Mouse (Mus musculus) forebrain, embryonic 15.5 days (tissue): Measurements from ENCODE around the gene Rnls. TPM values are rescaled to one million over a fixed set of nuclear protein-coding genes. Genes with fewer than 3 reads are reported as not detected.
A peak's percentile ranks its signal among the peaks of the same experiment; 100 is the strongest.
"Not testable (repeated sequence)": the region's sequence is repeated elsewhere in the genome, so short reads cannot be mapped to it uniquely, and the experiment has no call there.

ENCODE experiments used
- ATAC-seq: fragments of 200-750 bp; cut with Nextera tagmentation; replicated peaks from 2 replicates; pipeline ENCODE4 v1.8.0; 2017; ENCODE audit warnings: mild to moderate bottlenecking, moderate TSS enrichment, moderate library complexity
- H3K27ac ChIP-seq: fragments of 300-500 bp; sonication (generic); replicated peaks from 2 replicates; pipeline ENCODE4 v1.5.1; 2015; ENCODE audit warnings: mild to moderate bottlenecking, inconsistent platforms
- H3K27me3 ChIP-seq: fragments of 300-500 bp; sonication (generic); 2 replicates; pipeline ENCODE4 v1.6.1; 2015; ENCODE audit warnings: inconsistent platforms
- H3K36me3 ChIP-seq: fragments of 300-500 bp; sonication (generic); 2 replicates; pipeline ENCODE4 v1.6.1; 2015; ENCODE audit warnings: mild to moderate bottlenecking, inconsistent platforms
- H3K4me1 ChIP-seq: fragments of 300-500 bp; sonication (generic); 2 replicates; pipeline ENCODE4 v1.6.1; 2015; ENCODE audit warnings: inconsistent platforms
- H3K4me2 ChIP-seq: fragments of 300-500 bp; sonication (generic); replicated peaks from 2 replicates; pipeline ENCODE4 v1.6.1; 2015; ENCODE audit warnings: mild to moderate bottlenecking, inconsistent platforms
- H3K4me3 ChIP-seq: fragments of 300-500 bp; sonication (generic); 2 replicates; pipeline ENCODE4 v1.5.1; 2015; ENCODE audit warnings: mild to moderate bottlenecking, inconsistent platforms
- H3K9ac ChIP-seq: fragments of 300-500 bp; sonication (generic); replicated peaks from 2 replicates; pipeline ENCODE4 v1.6.1; 2015; ENCODE audit warnings: mild to moderate bottlenecking, inconsistent platforms
- H3K9me3 ChIP-seq: fragments of 300-500 bp; sonication (generic); 2 replicates; pipeline ENCODE4 v1.6.1; 2016; ENCODE audit warnings: inconsistent platforms
- WGBS: fragments of 180-500 bp; shearing (Covaris S2); methylation state at CpG from one replicate; pipeline ENCODE4 v1.1.7; 2015; ENCODE audit warnings: mixed read lengths; 5-methylcytosine and 5-hydroxymethylcytosine counted together
- polyA plus RNA-seq: library from polyadenylated mRNA; unstranded; fragments of >200 nt; fragmentation: Nextera tagmentation; extraction: Ambion mirVana; gene quantifications from 2 replicates; pipeline ENCODE4 v1.2.1, GENCODE M21; 2015

Gene Rnls
- 7.7 and 8.4 TPM in 2 replicates for polyA plus RNA-seq

DNA sequence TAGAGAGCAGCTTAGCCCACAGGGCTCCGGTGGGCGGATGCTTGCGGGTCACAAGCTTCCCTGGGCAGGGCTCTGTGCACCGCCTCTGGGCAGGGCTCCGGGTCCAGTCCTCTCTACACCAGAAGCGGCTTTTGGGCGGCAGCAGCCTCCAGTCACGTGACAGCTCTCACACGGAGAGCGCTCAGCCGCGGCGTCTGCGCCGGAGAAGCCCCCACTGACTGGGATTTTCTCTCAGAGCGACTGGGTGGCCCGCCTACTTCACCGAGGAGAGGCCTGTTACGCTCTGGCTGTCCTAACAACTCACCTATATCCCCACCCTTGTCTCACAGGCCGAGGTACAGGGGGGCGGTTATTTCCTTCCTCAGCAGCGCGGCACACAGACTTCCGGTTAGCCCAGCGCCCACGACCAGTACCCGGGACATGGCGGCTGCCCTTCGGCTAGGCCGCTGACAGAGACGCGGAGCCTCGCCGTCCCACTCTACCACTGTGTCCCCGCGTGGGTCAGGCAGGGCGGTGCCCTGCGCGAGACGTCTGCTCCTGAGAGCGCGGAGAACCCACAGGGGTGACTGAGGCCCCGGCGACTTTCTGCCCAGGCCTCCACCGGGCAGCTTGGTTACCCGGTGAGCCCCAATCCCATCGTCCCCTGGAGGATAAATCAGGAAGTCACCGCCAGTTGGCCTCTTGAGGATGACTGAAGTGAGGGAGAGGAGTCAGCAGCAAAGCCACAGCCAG is at the start of gene Rnls:
TSS of gene Rnls (minus strand) at position 645 of the 732 bp plus-strand sequence.
- peak; percentile 99 for ATAC-seq
- Histone ChIP-seq H3K4me2 (peak within 1 kb of the TSS; percentile 84), H3K9ac (peak within 1 kb of the TSS; percentile 96), H3K27ac (peak within 1 kb of the TSS; percentile 92), H3K9me3 (no peaks in the 10 kb centered on the region; the same call in 1 of the 2 replicates), H3K4me3 (peak within 1 kb of the TSS; percentile 79), H3K4me1 (no peaks in the 10 kb centered on the region), H3K27me3 (no peaks in the 10 kb centered on the region), H3K36me3 (no peaks in the 10 kb centered on the region)
- WGBS = under 1% methylated on average over 48 of the region's 48 CpGs

DNA sequence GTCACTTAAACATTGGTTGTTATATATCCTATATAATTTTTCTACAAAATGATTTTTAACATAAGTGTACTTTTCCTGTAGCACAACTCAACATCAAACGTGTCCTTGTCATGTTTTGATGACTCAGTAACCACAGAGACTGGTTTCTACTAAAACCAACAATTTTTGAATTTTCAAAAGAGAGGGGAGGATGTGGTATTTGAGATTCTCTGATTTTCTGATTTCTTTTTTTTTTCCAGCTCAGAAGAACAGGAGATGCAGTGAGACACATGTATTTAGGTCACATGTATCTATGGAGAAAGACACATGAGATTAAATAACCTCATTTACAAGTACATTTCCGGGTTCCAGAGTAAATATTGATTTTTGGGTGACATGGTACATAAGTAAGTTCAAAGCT is 37.4 kb upstream of the Rnls start:
- no peak overlapping the region for H3K27ac ChIP-seq
- no peak overlapping the region for H3K4me3 ChIP-seq
- 55% methylated on average over 2 of the region's 2 CpGs for WGBS
- H3K4me1 ChIP-seq = no peaks in the 10 kb centered on the region
- no peak overlapping the region for H3K9ac ChIP-seq
- ATAC-seq = no peak
- H3K27me3 ChIP-seq = no peaks in the 10 kb centered on the region
- no peaks in the 10 kb centered on the region for H3K36me3 ChIP-seq
- no peaks in the 10 kb centered on the region for H3K9me3 ChIP-seq
- no peak overlapping the region for H3K4me2 ChIP-seq

GRCm38 (mm10) chr19:33419368-33419767 is 27.3 kb upstream of the Rnls start:
- H3K4me1 ChIP-seq, H3K9ac ChIP-seq, H3K27ac ChIP-seq, H3K36me3 ChIP-seq, H3K4me2 ChIP-seq, ATAC-seq, H3K9me3 ChIP-seq, H3K4me3 ChIP-seq, H3K27me3 ChIP-seq: not testable (repeated sequence)
- 87% methylated on average over 9 of the region's 9 CpGs for whole genome bisulfite sequencing

DNA sequence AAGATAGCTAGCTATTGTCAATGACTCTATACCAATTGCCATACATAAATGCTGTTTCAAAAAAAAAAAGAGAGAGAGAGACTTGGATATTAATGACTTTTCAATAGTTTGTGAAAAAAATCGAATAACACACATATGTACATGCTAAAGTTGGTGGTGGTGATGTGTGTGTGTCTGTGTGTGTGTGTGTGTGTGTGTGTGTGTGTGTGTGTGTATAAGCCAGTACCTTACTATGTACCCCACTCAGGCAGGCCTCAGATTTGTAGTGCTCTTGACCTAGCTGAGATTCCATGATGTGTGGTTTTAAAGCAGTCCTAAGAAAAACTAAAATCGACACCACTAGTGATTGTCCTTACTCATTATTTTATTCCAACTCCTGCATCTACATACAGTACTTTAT is 11.3 kb downstream of the Rnls start:
- H3K36me3 ChIP-seq = no peaks in the 10 kb centered on the region
- WGBS = 83% methylated on average over 2 of the region's 2 CpGs

GRCm38 (mm10) chr19:33380386-33380785 is 11.7 kb downstream of the Rnls start:
- Histone ChIP-seq H3K36me3 (no peaks in the 10 kb centered on the region), H3K9ac (no peak overlapping the region), H3K4me2 (no peak overlapping the region), H3K27ac (no peak overlapping the region), H3K27me3 (no peaks in the 10 kb centered on the region), H3K4me3 (no peak overlapping the region), H3K4me1 (no peaks in the 10 kb centered on the region), H3K9me3 (no peaks in the 10 kb centered on the region)
- peak; percentile 86 for ATAC-seq
- 9% methylated on average over 3 of the region's 3 CpGs for WGBS

More for the DNA sequence above, 11.3 kb downstream of the Rnls start:
- no peaks in the 10 kb centered on the region for H3K9me3 ChIP-seq
- no peaks in the 10 kb centered on the region for H3K27me3 ChIP-seq
- no peak overlapping the region for H3K4me3 ChIP-seq
- no peak overlapping the region for H3K27ac ChIP-seq
- no peaks in the 10 kb centered on the region for H3K4me1 ChIP-seq
- ATAC-seq = peak; percentile 48; the same call in 1 of the 2 replicates
- H3K4me2 ChIP-seq = no peak overlapping the region
- H3K9ac ChIP-seq = no peak overlapping the region

DNA sequence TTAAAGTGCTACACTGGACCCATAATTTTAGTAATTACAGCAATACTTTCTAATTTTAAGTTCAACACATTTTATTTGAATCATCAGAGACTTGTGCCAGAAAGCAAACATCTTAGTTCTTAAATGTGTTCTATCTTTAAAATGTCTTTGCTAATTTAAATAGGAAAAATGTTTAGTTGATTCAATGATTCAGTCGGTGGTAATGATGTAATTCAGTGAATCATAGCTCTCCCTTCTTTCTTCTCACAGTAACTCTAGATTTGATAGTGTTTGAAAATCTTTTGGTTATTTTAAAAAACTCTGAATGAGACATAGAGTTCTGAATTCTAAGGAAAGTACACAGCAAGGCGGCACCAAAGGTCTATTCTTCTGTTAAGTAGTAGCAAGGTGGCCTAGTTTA is 23.3 kb downstream of the Rnls start:
- Histone ChIP-seq H3K36me3 (no peaks in the 10 kb centered on the region), H3K4me1 (no peaks in the 10 kb centered on the region), H3K4me2 (no peak overlapping the region), H3K4me3 (no peak overlapping the region), H3K27ac (no peak overlapping the region), H3K9ac (no peak overlapping the region), H3K27me3 (no peaks in the 10 kb centered on the region), H3K9me3 (no peaks in the 10 kb centered on the region)
- WGBS = 82% methylated on average over 2 of the region's 2 CpGs
- ATAC-seq = no peak

GRCm38 (mm10) chr19:33366661-33367060 is 25.4 kb downstream of the Rnls start:
- peak; percentile 95 for ATAC-seq
- Histone ChIP-seq H3K36me3 (no peaks in the 10 kb centered on the region), H3K9me3 (no peaks in the 10 kb centered on the region), H3K9ac (no peak overlapping the region), H3K27ac (no peak overlapping the region), H3K4me2 (no peak overlapping the region), H3K4me1 (no peaks in the 10 kb centered on the region), H3K27me3 (no peaks in the 10 kb centered on the region), H3K4me3 (no peak overlapping the region)
- WGBS = 11% methylated on average over 3 of the region's 3 CpGs

DNA sequence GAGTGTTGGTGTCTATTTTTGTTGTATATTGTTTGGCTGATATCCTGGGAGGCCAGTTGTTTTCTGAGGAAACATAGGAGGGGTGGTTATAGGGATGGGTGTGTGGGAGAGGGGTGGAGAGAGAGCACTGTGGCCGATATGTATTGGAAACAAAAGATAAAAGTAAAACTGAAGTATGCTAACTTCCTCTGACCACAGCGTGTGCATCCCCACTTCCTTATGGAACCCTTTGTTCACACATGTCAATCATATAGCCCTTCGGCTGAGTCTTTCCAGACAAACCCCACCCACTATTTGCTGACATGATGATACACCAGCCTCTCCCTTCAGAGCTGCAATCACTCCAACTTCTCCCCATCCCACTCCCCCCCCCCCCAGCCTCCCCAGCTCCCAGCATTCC is 35.1 kb downstream of the Rnls start:
- 65% methylated on average over 3 of the region's 3 CpGs for WGBS
- Histone ChIP-seq H3K36me3 (no peaks in the 10 kb centered on the region), H3K9me3 (no peaks in the 10 kb centered on the region), H3K9ac (no peak overlapping the region), H3K4me1 (no peaks in the 10 kb centered on the region), H3K27ac (no peak overlapping the region), H3K4me3 (no peak overlapping the region), H3K4me2 (no peak overlapping the region), H3K27me3 (no peaks in the 10 kb centered on the region)
- no peak for ATAC-seq

DNA sequence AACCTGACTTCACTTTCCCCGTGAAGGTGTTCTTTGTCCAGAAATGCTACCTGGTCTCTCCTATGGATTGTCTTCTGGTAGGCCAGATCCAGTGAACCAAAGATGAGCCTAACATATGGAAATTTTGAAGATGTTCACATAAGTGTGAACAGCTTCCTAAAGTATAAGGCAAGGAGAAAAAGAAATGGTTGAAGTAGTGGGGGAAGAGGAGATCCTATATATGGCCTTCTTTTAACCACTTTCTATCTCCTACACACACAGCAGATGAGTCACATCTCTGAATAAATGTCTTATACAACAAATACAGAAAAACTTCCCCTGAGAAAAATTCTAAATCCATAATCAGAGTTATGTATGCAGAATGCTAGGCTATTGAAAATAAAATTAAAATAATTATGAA is 52.0 kb downstream of the Rnls start:
- 91% methylated on average over 1 of the region's 1 CpGs for WGBS
- Histone ChIP-seq H3K4me3 (no peak overlapping the region), H3K9ac (no peak overlapping the region), H3K4me1 (no peaks in the 10 kb centered on the region), H3K36me3 (no peaks in the 10 kb centered on the region), H3K9me3 (no peaks in the 10 kb centered on the region), H3K27me3 (no peaks in the 10 kb centered on the region), H3K4me2 (no peak overlapping the region), H3K27ac (no peak overlapping the region)
- no peak for ATAC-seq

DNA sequence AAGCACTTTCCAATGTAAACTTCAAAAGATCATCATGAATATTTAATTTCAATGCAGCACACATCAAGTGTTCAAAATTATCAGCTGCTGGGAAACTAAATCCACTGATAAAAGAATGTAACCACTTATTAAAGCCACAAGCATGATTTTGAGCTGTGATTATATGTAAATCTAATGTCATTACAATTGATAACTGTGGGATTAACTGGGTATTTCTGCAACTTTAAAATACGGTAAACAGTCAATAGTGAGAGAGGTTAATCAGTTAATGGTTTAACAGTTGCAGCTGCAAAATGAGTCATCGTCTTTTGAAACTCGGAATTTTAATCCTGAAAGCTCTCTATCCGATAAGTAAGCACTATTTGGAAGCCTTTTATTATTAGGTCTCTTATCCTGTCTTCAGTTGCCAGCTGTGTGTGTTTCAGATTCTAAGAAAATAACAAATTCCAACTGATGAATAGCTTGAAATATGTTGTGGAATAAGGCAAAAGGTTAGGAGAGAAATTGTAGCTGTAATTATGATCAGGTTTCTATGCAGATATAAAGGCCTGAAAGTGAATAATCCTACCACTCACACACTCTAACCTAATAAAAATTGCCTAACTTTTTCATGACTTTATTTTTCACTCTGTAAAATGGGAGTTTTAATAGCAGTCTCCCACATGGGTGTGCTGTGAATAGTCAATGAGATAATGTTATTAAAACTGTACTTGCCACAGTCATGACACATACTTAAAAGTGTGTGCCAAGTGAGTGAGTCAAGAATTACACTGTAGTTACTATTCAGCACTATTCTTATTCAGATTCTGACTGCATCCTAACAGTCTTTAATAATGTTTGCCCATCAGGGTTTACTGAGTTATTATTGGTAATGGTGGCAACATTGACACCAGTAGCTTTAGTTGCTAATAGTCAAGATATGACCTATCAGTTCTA is 65.1 kb downstream of the Rnls start:
- no peaks in the 10 kb centered on the region for H3K27me3 ChIP-seq
- 33% methylated on average over 4 of the region's 4 CpGs for WGBS
- no peak overlapping the region for H3K4me2 ChIP-seq
- ATAC-seq = peak; percentile 57; the same call in 1 of the 2 replicates
- H3K4me3 ChIP-seq = no peak overlapping the region
- no peaks in the 10 kb centered on the region for H3K9me3 ChIP-seq
- no peaks in the 10 kb centered on the region for H3K36me3 ChIP-seq
- no peak overlapping the region for H3K9ac ChIP-seq
- no peak overlapping the region for H3K27ac ChIP-seq
- H3K4me1 ChIP-seq = no peaks in the 10 kb centered on the region

DNA sequence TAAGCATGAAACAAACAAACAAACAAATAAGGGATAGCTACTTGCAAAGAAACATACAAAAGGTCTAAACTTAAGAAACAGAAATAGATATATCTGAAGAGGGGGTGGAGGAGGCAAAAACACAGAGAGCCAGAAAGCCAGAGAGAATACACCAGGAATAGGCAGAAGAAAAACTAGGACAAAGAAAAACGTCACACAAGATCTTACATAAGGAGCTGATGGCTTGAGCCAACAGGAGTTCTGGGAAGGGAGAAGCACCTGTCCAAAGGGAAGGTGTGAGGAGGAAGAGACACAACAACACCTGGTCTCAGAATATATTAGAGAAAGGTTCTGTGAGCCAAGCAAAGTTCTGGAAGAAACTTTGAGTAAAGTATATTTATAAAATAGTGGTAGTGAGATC is 73.3 kb downstream of the Rnls start:
- H3K27me3 ChIP-seq = no peaks in the 10 kb centered on the region
- H3K36me3 ChIP-seq = no peaks in the 10 kb centered on the region
- WGBS = 44% methylated on average over 1 of the region's 1 CpGs
- H3K4me3 ChIP-seq = no peak overlapping the region
- no peak overlapping the region for H3K27ac ChIP-seq
- ATAC-seq = no peak
- no peaks in the 10 kb centered on the region for H3K4me1 ChIP-seq
- H3K9me3 ChIP-seq = no peaks in the 10 kb centered on the region
- no peak overlapping the region for H3K9ac ChIP-seq
- no peak overlapping the region for H3K4me2 ChIP-seq

- no peak for ATAC-seq
- no peak overlapping the region for H3K27ac ChIP-seq
- no peaks in the 10 kb centered on the region for H3K4me1 ChIP-seq
- H3K4me2 ChIP-seq = no peak overlapping the region
- no peaks in the 10 kb centered on the region for H3K27me3 ChIP-seq
- no peaks in the 10 kb centered on the region for H3K9me3 ChIP-seq
- H3K9ac ChIP-seq = no peak overlapping the region
- 82% methylated on average over 4 of the region's 4 CpGs for WGBS
- no peak overlapping the region for H3K4me3 ChIP-seq
- H3K36me3 ChIP-seq = no peaks in the 10 kb centered on the region
Observed at GRCm38 (mm10) chr19:33317130-33317529, 75.0 kb downstream of the Rnls start.
